Mouse (Mus musculus) thymus, adult 2 months (tissue): ENCODE data around the gene Wnt2b. TPM values are rescaled to one million over a fixed set of nuclear protein-coding genes. Genes with fewer than 3 reads are reported as not detected.

ENCODE experiments used
- DNase-seq: peaks from one replicate; pipeline ENCODE4 v3.0.0; 2021
- H3K27ac ChIP-seq: fragments of 200-500 bp; 2 replicates; pipeline ENCODE4 v1.5.1; 2012; ENCODE audit warnings: low read length, control low read depth; ENCODE audit not compliant: control insufficient read depth, insufficient read depth
- H3K27me3 ChIP-seq: fragments of 200-500 bp; 2 replicates; pipeline ENCODE4 v1.6.1; 2012; ENCODE audit warnings: mild to moderate bottlenecking, low read length, moderate library complexity, mixed read lengths; ENCODE audit not compliant: control insufficient read depth, insufficient read depth
- H3K36me3 ChIP-seq: fragments of 200-500 bp; 2 replicates; pipeline ENCODE4 v1.6.1; 2012; ENCODE audit warnings: mild to moderate bottlenecking, low read length, moderate library complexity; ENCODE audit not compliant: control insufficient read depth, insufficient read depth
- H3K4me1 ChIP-seq: fragments of 200-500 bp; replicated peaks from 2 replicates; pipeline ENCODE4 v1.6.1; 2012; ENCODE audit warnings: low read length; ENCODE audit not compliant: control insufficient read depth, insufficient read depth
- H3K4me3 ChIP-seq: fragments of 200-500 bp; 2 replicates; pipeline ENCODE4 v1.5.1; 2012; ENCODE audit warnings: mild to moderate bottlenecking, low read length, control low read depth, moderate library complexity; ENCODE audit not compliant: control insufficient read depth, insufficient read depth
- CTCF ChIP-seq: fragments of 200-500 bp; IDR thresholded peaks from 2 replicates; pipeline ENCODE4 v1.5.1; 2012; ENCODE audit warnings: mild to moderate bottlenecking, control low read depth, low read length, moderate library complexity, borderline replicate concordance; ENCODE audit not compliant: control insufficient read depth, poor library complexity, insufficient read depth; ENCODE audit errors: extremely low read depth
- POLR2A ChIP-seq: fragments of 200-500 bp; IDR thresholded peaks from 2 replicates; pipeline ENCODE4 v1.6.1; 2012; ENCODE audit warnings: mild to moderate bottlenecking, low read length, control low read depth, moderate library complexity; ENCODE audit not compliant: control insufficient read depth, poor library complexity, insufficient read depth; ENCODE audit errors: extremely low read depth
- WGBS: fragments of 180-500 bp; shearing (Covaris S2); methylation state at CpG from one replicate; pipeline ENCODE4 v1.1.7; 2018; 5-methylcytosine and 5-hydroxymethylcytosine counted together
- polyA plus RNA-seq: library from polyadenylated mRNA; depleted of rRNA; stranded (reverse); fragments of >200 nt; gene quantifications from 2 replicates; pipeline ENCODE4 v1.2.3, GENCODE M21; 2012

Gene Wnt2b
- polyA plus RNA-seq, 1 experiment = 1.2 TPM

- H3K36me3 ChIP-seq = no peaks in the 10 kb centered on the region
- H3K4me3 ChIP-seq = no peak overlapping the region
- H3K27ac ChIP-seq = no peak overlapping the region
- peak; percentile 85 for DNase-seq
- H3K4me1 ChIP-seq = no peaks in the 10 kb centered on the region
- H3K27me3 ChIP-seq = no peaks in the 10 kb centered on the region
- 13% methylated on average over 23 of the region's 23 CpGs for WGBS
- peak; percentile 95 for TF ChIP-seq CTCF
- no peak for TF ChIP-seq POLR2A
Measured at GRCm38 (mm10) chr3:104992709-104993388, 31.1 kb upstream of the Wnt2b start.

GRCm38 (mm10) chr3:104991703-104992102 lies 30.0 kb upstream of the Wnt2b start:
- no peak for DNase-seq
- H3K27ac ChIP-seq = no peak overlapping the region
- no peak overlapping the region for H3K4me3 ChIP-seq
- TF ChIP-seq POLR2A = no peak
- TF ChIP-seq CTCF = no peak
- H3K27me3 ChIP-seq = no peaks in the 10 kb centered on the region
- no peaks in the 10 kb centered on the region for H3K36me3 ChIP-seq
- no peaks in the 10 kb centered on the region for H3K4me1 ChIP-seq
- WGBS = 85% methylated on average over 5 of the region's 5 CpGs

- DNase-seq = no peak
- H3K27ac ChIP-seq = no peak overlapping the region
- H3K36me3 ChIP-seq = no peaks in the 10 kb centered on the region
- no peaks in the 10 kb centered on the region for H3K27me3 ChIP-seq
- TF ChIP-seq CTCF (no peak), POLR2A (no peak)
- 86% methylated on average over 5 of the region's 5 CpGs for WGBS
- H3K4me1 ChIP-seq = no peaks in the 10 kb centered on the region
- no peak overlapping the region for H3K4me3 ChIP-seq
Measured at GRCm38 (mm10) chr3:104987884-104988283, 26.2 kb upstream of the Wnt2b start.

- TF ChIP-seq POLR2A = no peak
- no peak overlapping the region for H3K4me3 ChIP-seq
- H3K36me3 ChIP-seq = no peaks in the 10 kb centered on the region
- 93% methylated on average over 5 of the region's 5 CpGs for WGBS
- no peak for DNase-seq
- no peaks in the 10 kb centered on the region for H3K27me3 ChIP-seq
- H3K27ac ChIP-seq = no peak overlapping the region
- H3K4me1 ChIP-seq = no peaks in the 10 kb centered on the region
Measured at GRCm38 (mm10) chr3:104979735-104980134, 18.0 kb upstream of the Wnt2b start.

GRCm38 (mm10) chr3:104967548-104968300 lies 6.0 kb upstream of the Wnt2b start:
- no peak overlapping the region for H3K27ac ChIP-seq
- H3K4me3 ChIP-seq = peak overlapping the region; percentile 59
- no peaks in the 10 kb centered on the region for H3K36me3 ChIP-seq
- DNase-seq = peak; percentile 83
- H3K4me1 ChIP-seq = peaks cover 16% of the 10 kb centered on the region
- 5% methylated on average over 49 of the region's 49 CpGs for WGBS
- H3K27me3 ChIP-seq = peaks cover 5% of the 10 kb centered on the region; the same call in 1 of the 2 replicates
- TF ChIP-seq CTCF = 0 out of 2 replicates have a peak, but pooled peaks have one; percentile 72
- no peak for TF ChIP-seq POLR2A

GRCm38 (mm10) chr3:104965991-104966554 lies 4.4 kb upstream of the Wnt2b start:
- WGBS = 92% methylated on average over 7 of the region's 7 CpGs
- Histone ChIP-seq H3K4me1 (peaks cover 31% of the 10 kb centered on the region), H3K4me3 (no peak overlapping the region), H3K27ac (no peak overlapping the region), H3K36me3 (no peaks in the 10 kb centered on the region), H3K27me3 (peaks cover 11% of the 10 kb centered on the region)
- TF ChIP-seq POLR2A = no peak
- no peak for DNase-seq
